Mouse (Mus musculus) heart, postnatal 0 days (tissue): ENCODE results near the gene Sytl2. TPM values are rescaled to one million over a fixed set of nuclear protein-coding genes. Genes with fewer than 3 reads are reported as not detected.
A peak's percentile ranks its signal among the peaks of the same experiment; 100 is the strongest.

Experiments used
- ATAC-seq: fragments of 200-750 bp; cut with Nextera tagmentation; 2 replicates; pipeline ENCODE4 v1.8.0; 2017; ENCODE audit warnings: low read depth, moderate number of reproducible peaks, moderate library complexity; ENCODE audit not compliant: insufficient read depth
- DNase-seq: peaks from one replicate; pipeline ENCODE4 v3.0.0-alpha.2; 2016; ENCODE audit warnings: low spot score
- H3K27ac ChIP-seq: fragments of 300-500 bp; sonication (generic); 2 replicates; pipeline ENCODE4 v1.5.1; 2014; ENCODE audit warnings: low read depth, mild to moderate bottlenecking
- H3K27me3 ChIP-seq: fragments of 300-500 bp; sonication (generic); 2 replicates; pipeline ENCODE4 v1.6.1; 2014; ENCODE audit warnings: low read length, mixed read lengths; ENCODE audit not compliant: control insufficient read depth, insufficient read depth
- H3K36me3 ChIP-seq: fragments of 300-500 bp; sonication (generic); replicated peaks from 2 replicates; pipeline ENCODE4 v1.6.1; 2014; ENCODE audit warnings: low read length, mixed read lengths; ENCODE audit not compliant: control insufficient read depth, insufficient read depth
- H3K4me1 ChIP-seq: fragments of 300-500 bp; sonication (generic); 2 replicates; pipeline ENCODE4 v1.6.1; 2014; ENCODE audit warnings: antibody characterized with exemption; ENCODE audit not compliant: control insufficient read depth, insufficient read depth
- H3K4me2 ChIP-seq: fragments of 300-500 bp; sonication (generic); 2 replicates; pipeline ENCODE4 v1.6.1; 2014; ENCODE audit warnings: low read depth, mild to moderate bottlenecking, low read length, moderate library complexity
- H3K4me3 ChIP-seq: fragments of 300-500 bp; sonication (generic); 2 replicates; pipeline ENCODE4 v1.5.1; 2014; ENCODE audit warnings: low read depth, low read length
- H3K9ac ChIP-seq: fragments of 300-500 bp; sonication (generic); replicated peaks from 2 replicates; pipeline ENCODE4 v1.6.1; 2014; ENCODE audit warnings: low read depth, low read length, mixed read lengths
- H3K9me3 ChIP-seq: fragments of 300-500 bp; sonication (generic); replicated peaks from 2 replicates; pipeline ENCODE4 v1.6.1; 2016; ENCODE audit warnings: low read length; ENCODE audit not compliant: control insufficient read depth
- CTCF ChIP-seq: IDR thresholded peaks from 2 replicates; pipeline ENCODE4 v1.5.1; 2016; ENCODE audit warnings: antibody characterized with exemption, control low read depth, low read depth
- EP300 ChIP-seq: IDR thresholded peaks from 2 replicates; pipeline ENCODE4 v1.6.1; 2016; ENCODE audit warnings: antibody characterized with exemption, low read depth
- WGBS: fragments of 180-500 bp; shearing (Covaris S2); extraction: QIAGEN DNeasy Blood & Tissue Kit; methylation state at CpG from one replicate; pipeline ENCODE4 v1.1.7; 2014; 5-methylcytosine and 5-hydroxymethylcytosine counted together
- polyA plus RNA-seq: library from polyadenylated mRNA; unstranded; fragments of >200 nt; fragmentation: Nextera tagmentation; extraction: Ambion mirVana; gene quantifications from 2 replicates; pipeline ENCODE4 v1.2.1, GENCODE M21; 2015
- total RNA-seq: library from RNA; depleted of rRNA; stranded (reverse); fragments of >200 nt; gene quantifications from 2 replicates; pipeline ENCODE4 v1.2.3, GENCODE M21; 2014; ENCODE audit warnings: low replicate concordance

The Sytl2 gene
- total and polyA plus RNA-seq, 2 experiments from 2014 or later: 7.0 to 8.7 TPM

DNA sequence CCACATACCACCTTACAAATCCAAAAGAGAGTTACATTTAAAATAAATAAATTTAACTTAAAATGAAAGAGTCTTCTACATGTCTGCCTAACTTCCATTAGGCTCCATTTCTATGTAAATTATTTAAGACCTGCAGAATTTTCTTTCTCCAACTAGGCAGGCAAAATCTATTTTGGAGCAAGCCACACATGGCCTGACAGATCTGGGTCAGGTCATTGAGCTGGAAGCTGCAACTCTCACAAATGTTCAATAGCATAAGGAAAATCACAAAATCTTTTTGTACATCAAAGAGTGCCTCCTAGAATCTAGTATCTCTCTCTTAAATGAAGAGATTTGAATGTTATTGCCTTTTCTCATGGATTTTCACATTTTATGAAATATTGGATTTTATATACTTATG, 130.2 kb downstream of the Sytl2 start:
- TF ChIP-seq CTCF (no peak), EP300 (no peak)
- Histone ChIP-seq H3K27me3 (no peaks in the 10 kb centered on the region), H3K9me3 (no peaks in the 10 kb centered on the region), H3K27ac (no peak overlapping the region), H3K36me3 (no peaks in the 10 kb centered on the region), H3K4me2 (no peak overlapping the region), H3K9ac (no peak overlapping the region), H3K4me3 (no peak overlapping the region), H3K4me1 (no peaks in the 10 kb centered on the region)
- DNase-seq: no peak
- no peak for ATAC-seq

DNA sequence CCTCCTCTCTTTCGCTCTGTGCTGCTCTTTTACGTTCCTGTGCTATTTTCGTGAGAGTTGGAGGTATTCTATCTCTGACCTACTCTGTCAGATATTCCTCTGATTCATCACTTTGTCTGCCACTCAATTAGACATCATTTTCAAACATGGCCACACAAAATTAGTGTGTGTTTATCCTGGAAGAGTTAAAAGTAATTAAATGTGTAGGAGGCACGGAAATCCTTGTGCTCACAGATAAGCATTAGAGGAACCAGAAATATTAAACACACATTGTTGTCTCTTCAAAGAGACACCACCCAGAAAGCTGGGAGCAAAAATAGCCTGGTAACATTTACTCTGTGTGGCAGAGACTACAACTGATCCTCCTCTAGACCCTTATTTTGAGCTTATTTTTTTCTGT, 138.0 kb downstream of the Sytl2 start:
- ATAC-seq: no peak
- WGBS: 74% methylated on average over 4 of the region's 4 CpGs
- no peak overlapping the region for H3K9ac ChIP-seq
- DNase-seq: no peak
- H3K27ac ChIP-seq: no peak overlapping the region
- no peaks in the 10 kb centered on the region for H3K36me3 ChIP-seq
- TF ChIP-seq EP300: no peak
- no peak for TF ChIP-seq CTCF
- H3K27me3 ChIP-seq: no peaks in the 10 kb centered on the region
- no peak overlapping the region for H3K4me2 ChIP-seq
- no peaks in the 10 kb centered on the region for H3K4me1 ChIP-seq
- H3K9me3 ChIP-seq: no peaks in the 10 kb centered on the region
- no peak overlapping the region for H3K4me3 ChIP-seq

DNA sequence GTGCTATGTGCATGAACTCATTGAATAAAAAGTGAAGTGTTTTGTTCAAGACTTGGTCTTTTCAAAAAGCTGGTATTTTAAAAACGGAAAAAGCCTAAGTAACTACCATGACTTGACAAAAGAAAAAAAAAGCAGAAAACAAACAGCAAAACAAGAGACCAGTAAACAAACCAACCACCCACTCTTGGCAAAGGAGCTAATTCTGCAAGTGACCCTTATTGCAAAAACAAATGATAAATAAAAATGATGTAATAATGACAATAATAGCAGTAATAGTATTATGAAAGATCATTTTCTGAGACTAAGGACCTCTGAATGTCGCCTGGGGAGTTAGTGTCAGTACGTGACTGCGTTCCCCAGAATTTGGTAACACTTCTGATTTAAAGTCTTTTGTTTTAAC, 140.0 kb downstream of the Sytl2 start:
- Histone ChIP-seq H3K36me3 (0 out of 2 replicates have a peak, but pooled peaks cover 1% of the 10 kb centered on the region), H3K4me2 (peak overlapping the region; percentile 97), H3K4me3 (peak overlapping the region; percentile 100), H3K9me3 (no peaks in the 10 kb centered on the region), H3K4me1 (peaks cover 5% of the 10 kb centered on the region; the same call in 1 of the 2 replicates), H3K27me3 (no peaks in the 10 kb centered on the region), H3K9ac (peak overlapping the region; percentile 100), H3K27ac (peak overlapping the region; percentile 100)
- WGBS: 11% methylated on average over 4 of the region's 4 CpGs
- TF ChIP-seq EP300 (no peak), CTCF (no peak)
- no peak for ATAC-seq
- peak; percentile 13 for DNase-seq

DNA sequence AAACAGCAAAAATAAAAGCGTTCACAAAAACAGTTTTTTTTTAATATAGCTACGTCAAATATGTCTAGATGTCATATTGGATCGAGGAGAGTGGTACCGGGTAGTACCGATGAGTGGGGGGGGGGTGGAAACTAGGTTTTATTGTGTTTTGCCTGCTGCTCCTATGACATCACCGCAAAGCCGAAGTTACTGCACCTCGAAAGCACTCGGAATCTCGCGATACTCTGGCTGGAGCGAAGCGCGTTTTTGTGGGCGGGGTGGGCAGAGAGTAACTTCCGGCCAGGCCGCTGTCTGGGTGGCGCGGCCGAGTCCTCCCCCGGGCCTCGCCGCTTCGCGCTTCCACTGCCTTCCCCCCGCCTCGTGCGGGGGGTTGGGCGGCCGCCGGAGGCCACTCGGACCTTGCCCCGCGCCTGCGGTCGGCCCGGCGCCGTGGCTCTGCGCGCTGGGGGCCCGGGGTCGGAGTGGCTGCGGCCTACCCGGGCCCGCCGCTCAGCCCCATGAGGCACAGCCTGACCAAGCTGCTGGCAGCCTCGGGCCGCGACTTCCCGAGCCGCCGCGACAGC, 140.5 kb downstream of the Sytl2 start, which contains the start of gene Crebzf:
Gene Crebzf (plus strand): TSS at position 212 of the 563 bp plus-strand sequence.
- no peaks in the 10 kb centered on the region for H3K9me3 ChIP-seq
- peak within 1 kb of the TSS; percentile 100 for H3K9ac ChIP-seq
- H3K27ac ChIP-seq: peak within 1 kb of the TSS; percentile 100
- peak; percentile 95 for ATAC-seq
- H3K27me3 ChIP-seq: no peaks in the 10 kb centered on the region
- H3K36me3 ChIP-seq: 0 out of 2 replicates have a peak, but pooled peaks cover 5% of the 10 kb centered on the region
- WGBS: under 1% methylated on average over 37 of the region's 54 CpGs
- H3K4me1 ChIP-seq: peaks cover 10% of the 10 kb centered on the region; the same call in 1 of the 2 replicates
- H3K4me2 ChIP-seq: peak within 1 kb of the TSS; percentile 97
- H3K4me3 ChIP-seq: peak within 1 kb of the TSS; percentile 100
- TF ChIP-seq EP300: peak; percentile 96
- TF ChIP-seq CTCF: no peak
- peak; percentile 98 for DNase-seq

DNA sequence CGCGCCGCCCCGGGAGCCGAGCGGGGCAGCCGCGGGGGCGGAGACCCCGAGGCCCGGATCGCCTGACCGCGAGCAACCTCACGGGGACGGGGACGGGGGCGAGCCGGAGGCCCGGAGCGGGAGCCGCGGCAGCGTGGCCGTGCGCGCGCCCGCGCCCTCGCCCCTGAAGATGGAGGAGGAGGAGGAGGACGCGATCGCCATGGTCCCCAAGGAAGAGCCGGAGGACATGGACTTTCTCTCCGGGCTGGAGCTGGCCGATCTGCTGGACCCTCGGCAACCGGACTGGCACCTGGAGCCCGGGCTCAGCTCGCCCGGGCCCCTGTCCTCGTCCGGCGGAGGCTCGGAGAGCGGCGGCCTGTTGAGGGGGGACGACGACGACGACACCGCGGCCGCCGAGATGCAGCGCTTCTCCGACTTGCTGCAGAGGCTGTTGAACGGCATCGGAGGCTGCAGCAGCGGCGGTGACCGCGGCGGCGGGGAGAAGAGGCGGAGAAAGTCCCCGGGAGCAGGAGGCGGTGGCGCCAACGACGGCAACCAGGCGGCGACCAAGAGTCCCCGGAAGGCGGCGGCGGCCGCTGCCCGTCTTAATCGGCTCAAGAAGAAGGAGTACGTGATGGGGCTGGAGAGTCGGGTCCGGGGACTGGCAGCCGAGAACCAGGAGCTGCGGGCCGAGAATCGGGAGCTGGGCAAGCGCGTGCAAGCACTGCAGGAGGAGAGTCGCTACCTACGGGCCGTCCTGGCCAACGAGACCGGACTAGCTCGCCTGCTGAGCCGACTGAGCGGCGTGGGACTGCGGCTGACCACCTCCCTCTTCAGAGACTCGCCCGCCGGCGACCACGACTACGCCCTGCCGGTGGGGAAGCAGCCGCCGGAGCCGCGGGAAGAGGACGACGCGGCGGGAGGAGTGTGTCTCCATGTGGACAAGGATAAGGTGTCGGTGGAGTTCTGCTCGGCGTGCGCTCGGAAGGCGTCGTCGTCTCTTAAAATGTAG, 141.3 kb downstream of the Sytl2 start:
- under 1% methylated on average over 98 of the region's 123 CpGs for WGBS
- H3K27ac ChIP-seq: peak overlapping the region; percentile 100
- peak; percentile 60 for DNase-seq
- no peaks in the 10 kb centered on the region for H3K27me3 ChIP-seq
- peaks cover 12% of the 10 kb centered on the region; the same call in 1 of the 2 replicates for H3K4me1 ChIP-seq
- peak overlapping the region; percentile 97 for H3K4me2 ChIP-seq
- H3K4me3 ChIP-seq: peak overlapping the region; percentile 100
- H3K9me3 ChIP-seq: no peaks in the 10 kb centered on the region
- TF ChIP-seq EP300: no peak
- TF ChIP-seq CTCF: peak; percentile 32
- H3K36me3 ChIP-seq: peaks cover 6% of the 10 kb centered on the region; the same call in 1 of the 2 replicates
- ATAC-seq: peak; percentile 77
- H3K9ac ChIP-seq: peak overlapping the region; percentile 100
